Mouse (Mus musculus): ENCODE results near the gene Nsun4. TPM values are rescaled to one million over a fixed set of nuclear protein-coding genes. Genes with fewer than 3 reads are reported as not detected.

Nsun4 gene
- polyA plus RNA-seq, 1 experiment, result 0.06 TPM

- Histone ChIP-seq H3K4me3 (replicated peaks) (no peak overlapping the region), H3K9me3 (ENCODE audit: control insufficient read depth, low read length) (no peaks in the 10 kb centered on the region), H3K36me3 (ENCODE audit: control insufficient read depth) (no peaks in the 10 kb centered on the region; the same call in 1 of the 2 replicates), H3K27me3 (ENCODE audit: control insufficient read depth) (no peaks in the 10 kb centered on the region), H3K4me1 (ENCODE audit: control insufficient read depth) (no peaks in the 10 kb centered on the region)
- TF ChIP-seq TAL1 (IDR thresholded peaks at IDR 0.05; ENCODE audit: low read length), result no peak
- no peak for TF ChIP-seq GATA1 (IDR thresholded peaks at IDR 0.05; ENCODE audit: low read length)
These were observed 58.9 kb downstream of the Nsun4 start for GRCm38 (mm10) chr4:115994662-115995375.

- H3K4me1 ChIP-seq (ENCODE audit: control insufficient read depth), result peaks cover under 1% of the 10 kb centered on the region
- H3K9me3 ChIP-seq (ENCODE audit: control insufficient read depth, low read length), result no peaks in the 10 kb centered on the region
- TF ChIP-seq TAL1 (IDR thresholded peaks at IDR 0.05; ENCODE audit: low read length) (no peak), GATA1 (IDR thresholded peaks at IDR 0.05; ENCODE audit: low read length) (no peak)
- no peak overlapping the region for H3K4me3 ChIP-seq (replicated peaks)
- H3K27me3 ChIP-seq (ENCODE audit: control insufficient read depth), result peaks cover 1% of the 10 kb centered on the region
- no peaks in the 10 kb centered on the region for H3K36me3 ChIP-seq (ENCODE audit: control insufficient read depth)
These were observed 64.3 kb downstream of the Nsun4 start for GRCm38 (mm10) chr4:115989382-115989781.

GRCm38 (mm10) chr4:115987858-115988530 lies 65.7 kb downstream of the Nsun4 start:
- TF ChIP-seq GATA1 (IDR thresholded peaks at IDR 0.05; ENCODE audit: low read length), result no peak
- no peak for TF ChIP-seq TAL1 (IDR thresholded peaks at IDR 0.05; ENCODE audit: low read length)

GRCm38 (mm10) chr4:115987436-115987835 lies 66.2 kb downstream of the Nsun4 start:
- TF ChIP-seq TAL1 (IDR thresholded peaks at IDR 0.05; ENCODE audit: low read length) (no peak), GATA1 (IDR thresholded peaks at IDR 0.05; ENCODE audit: low read length) (no peak)
- no peaks in the 10 kb centered on the region for H3K9me3 ChIP-seq (ENCODE audit: control insufficient read depth, low read length)
- peaks cover 1% of the 10 kb centered on the region for H3K4me1 ChIP-seq (ENCODE audit: control insufficient read depth)
- peaks cover 7% of the 10 kb centered on the region for H3K27me3 ChIP-seq (ENCODE audit: control insufficient read depth)
- H3K36me3 ChIP-seq (ENCODE audit: control insufficient read depth), result no peaks in the 10 kb centered on the region
- no peak overlapping the region for H3K4me3 ChIP-seq (replicated peaks)

More at GRCm38 (mm10) chr4:115987858-115988530, 65.7 kb downstream of the Nsun4 start:
- Histone ChIP-seq H3K27me3 (ENCODE audit: control insufficient read depth) (peaks cover 7% of the 10 kb centered on the region), H3K36me3 (ENCODE audit: control insufficient read depth) (no peaks in the 10 kb centered on the region), H3K4me3 (replicated peaks) (no peak overlapping the region), H3K9me3 (ENCODE audit: control insufficient read depth, low read length) (no peaks in the 10 kb centered on the region), H3K4me1 (ENCODE audit: control insufficient read depth) (peaks cover 1% of the 10 kb centered on the region)

GRCm38 (mm10) chr4:115984967-115985366 lies 68.7 kb downstream of the Nsun4 start:
- Histone ChIP-seq H3K4me3 (replicated peaks) (no peak overlapping the region), H3K27me3 (ENCODE audit: control insufficient read depth) (peaks cover 24% of the 10 kb centered on the region), H3K4me1 (ENCODE audit: control insufficient read depth) (peaks cover 1% of the 10 kb centered on the region), H3K9me3 (ENCODE audit: control insufficient read depth, low read length) (no peaks in the 10 kb centered on the region), H3K36me3 (ENCODE audit: control insufficient read depth) (no peaks in the 10 kb centered on the region)
- TF ChIP-seq GATA1 (IDR thresholded peaks at IDR 0.05; ENCODE audit: low read length), result no peak
- TF ChIP-seq TAL1 (IDR thresholded peaks at IDR 0.05; ENCODE audit: low read length), result no peak

- H3K4me3 ChIP-seq (replicated peaks), result no peak overlapping the region
- peaks cover 33% of the 10 kb centered on the region for H3K27me3 ChIP-seq (ENCODE audit: control insufficient read depth)
- peaks cover 1% of the 10 kb centered on the region for H3K4me1 ChIP-seq (ENCODE audit: control insufficient read depth)
- H3K9me3 ChIP-seq (ENCODE audit: control insufficient read depth, low read length), result no peaks in the 10 kb centered on the region
- no peaks in the 10 kb centered on the region for H3K36me3 ChIP-seq (ENCODE audit: control insufficient read depth)
- TF ChIP-seq TAL1 (IDR thresholded peaks at IDR 0.05; ENCODE audit: low read length), result no peak
These were observed 69.6 kb downstream of the Nsun4 start for GRCm38 (mm10) chr4:115984111-115984510.

Other genes starting within 250 kb of the Nsun4 start
- gene Mob3c, start 225.8 kb downstream of the Nsun4 start, polyA plus RNA-seq (2012), result 0.55 and 1.0 TPM in 2 replicates
- gene Mknk1, start 214.7 kb downstream of the Nsun4 start, polyA plus RNA-seq (2012), result 7.1 and 8.0 TPM in 2 replicates
- 0.02 TPM in 1 of 2 replicates, not detected in the other for gene Kncn, start 169.5 kb downstream of the Nsun4 start, polyA plus RNA-seq (2012)
- not detected in 2 replicates for gene 6430628N08Rik, start 163.2 kb downstream of the Nsun4 start, polyA plus RNA-seq (2012)
- not detected in 2 replicates for gene Dmbx1, start 114.0 kb downstream of the Nsun4 start, polyA plus RNA-seq (2012)
- 0.02 and 0.04 TPM in 2 replicates for gene Faah, start 36.0 kb downstream of the Nsun4 start, polyA plus RNA-seq (2012)
- 12.6 and 16.3 TPM in 2 replicates for gene Uqcrh, start 21.2 kb upstream of the Nsun4 start, polyA plus RNA-seq (2012)
- gene Lrrc41, start 21.4 kb upstream of the Nsun4 start, polyA plus RNA-seq (2012), result 0.56 and 1.2 TPM in 2 replicates
- gene Rad54l, start 69.8 kb upstream of the Nsun4 start, polyA plus RNA-seq (2012), result 0.21 and 0.25 TPM in 2 replicates
- gene Pomgnt1, start 70.0 kb upstream of the Nsun4 start, polyA plus RNA-seq (2012), result 0.10 and 0.18 TPM in 2 replicates
- not detected in 2 replicates for gene Lurap1, start 97.5 kb upstream of the Nsun4 start, polyA plus RNA-seq (2012)
- 0.05 TPM in 1 of 2 replicates, not detected in the other for gene Tspan1, start 113.7 kb upstream of the Nsun4 start, polyA plus RNA-seq (2012)
- gene 1700042G07Rik, start 119.5 kb upstream of the Nsun4 start, polyA plus RNA-seq (2012), result not detected in 2 replicates
- not detected in 2 replicates for gene Gm49337, start 119.5 kb upstream of the Nsun4 start, polyA plus RNA-seq (2012)
- 0.01 and 0.05 TPM in 2 replicates for gene Pik3r3, start 167.7 kb upstream of the Nsun4 start, polyA plus RNA-seq (2012)